Mouse (Mus musculus) neural tube, embryonic 15.5 days (tissue): Measurements from ENCODE around the gene Clic5. TPM values are rescaled to one million over a fixed set of nuclear protein-coding genes. Genes with fewer than 3 reads are reported as not detected.

Experiments
- ATAC-seq: fragments of 200-750 bp; cut with Nextera tagmentation; 2 replicates; pipeline ENCODE4 v1.8.0; 2017; ENCODE audit warnings: mild to moderate bottlenecking, moderate TSS enrichment, moderate library complexity; ENCODE audit not compliant: low FRiP score
- H3K27ac ChIP-seq: fragments of 300-500 bp; sonication (generic); replicated peaks from 2 replicates; pipeline ENCODE4 v1.5.1; 2015; ENCODE audit warnings: mild to moderate bottlenecking, inconsistent platforms
- H3K27me3 ChIP-seq: fragments of 300-500 bp; sonication (generic); replicated peaks from 2 replicates; pipeline ENCODE4 v1.6.1; 2015; ENCODE audit warnings: inconsistent platforms
- H3K36me3 ChIP-seq: fragments of 300-500 bp; sonication (generic); 2 replicates; pipeline ENCODE4 v1.6.1; 2015; ENCODE audit warnings: inconsistent platforms
- H3K4me1 ChIP-seq: fragments of 300-500 bp; sonication (generic); 2 replicates; pipeline ENCODE4 v1.6.1; 2015; ENCODE audit warnings: inconsistent platforms
- H3K4me2 ChIP-seq: fragments of 300-500 bp; sonication (generic); 2 replicates; pipeline ENCODE4 v1.6.1; 2015; ENCODE audit warnings: inconsistent platforms, mild to moderate bottlenecking, moderate library complexity
- H3K4me3 ChIP-seq: fragments of 300-500 bp; sonication (generic); replicated peaks from 2 replicates; pipeline ENCODE4 v1.5.1; 2015; ENCODE audit warnings: mild to moderate bottlenecking, inconsistent platforms
- H3K9ac ChIP-seq: fragments of 300-500 bp; sonication (generic); replicated peaks from 2 replicates; pipeline ENCODE4 v1.6.1; 2015; ENCODE audit warnings: mild to moderate bottlenecking, inconsistent platforms
- H3K9me3 ChIP-seq: fragments of 300-500 bp; sonication (generic); replicated peaks from 2 replicates; pipeline ENCODE4 v1.6.1; 2016; ENCODE audit warnings: inconsistent platforms
- WGBS: fragments of 180-500 bp; shearing (Covaris S2); methylation state at CpG from one replicate; pipeline ENCODE4 v1.1.7; 2015; ENCODE audit warnings: mixed read lengths; 5-methylcytosine and 5-hydroxymethylcytosine counted together
- polyA plus RNA-seq: library from polyadenylated mRNA; unstranded; fragments of >200 nt; fragmentation: Nextera tagmentation; extraction: Ambion mirVana; gene quantifications from 2 replicates; pipeline ENCODE4 v1.2.1, GENCODE M21; 2015

Gene Clic5
- polyA plus RNA-seq, 1 experiment from 2014 or later = 0.35 TPM

GRCm38 (mm10) chr17:44192981-44193380, 4.6 kb downstream of the Clic5 start:
- Histone ChIP-seq H3K27me3 (peaks cover 25% of the 10 kb centered on the region), H3K4me3 (no peak overlapping the region), H3K4me2 (no peak overlapping the region), H3K9ac (no peak overlapping the region), H3K27ac (no peak overlapping the region), H3K4me1 (peaks cover 17% of the 10 kb centered on the region), H3K36me3 (no peaks in the 10 kb centered on the region), H3K9me3 (no peaks in the 10 kb centered on the region)
- WGBS = 90% methylated on average over 3 of the region's 3 CpGs
- ATAC-seq = no peak

GRCm38 (mm10) chr17:44199158-44199557, 10.8 kb downstream of the Clic5 start:
- no peaks in the 10 kb centered on the region for H3K36me3 ChIP-seq
- H3K27me3 ChIP-seq = no peaks in the 10 kb centered on the region
- no peak overlapping the region for H3K9ac ChIP-seq
- no peak for ATAC-seq
- no peak overlapping the region for H3K27ac ChIP-seq
- no peaks in the 10 kb centered on the region for H3K9me3 ChIP-seq
- no peaks in the 10 kb centered on the region for H3K4me1 ChIP-seq
- H3K4me2 ChIP-seq = no peak overlapping the region
- 77% methylated on average over 4 of the region's 4 CpGs for WGBS
- no peak overlapping the region for H3K4me3 ChIP-seq

- Histone ChIP-seq H3K4me2 (no peak overlapping the region), H3K27ac (no peak overlapping the region), H3K9me3 (no peaks in the 10 kb centered on the region), H3K9ac (no peak overlapping the region), H3K27me3 (no peaks in the 10 kb centered on the region), H3K36me3 (no peaks in the 10 kb centered on the region), H3K4me1 (no peaks in the 10 kb centered on the region), H3K4me3 (no peak overlapping the region)
- WGBS = 91% methylated on average over 5 of the region's 5 CpGs
- no peak for ATAC-seq
Observed at GRCm38 (mm10) chr17:44202952-44203351, 14.6 kb downstream of the Clic5 start.

- ATAC-seq = no peak
- H3K4me1 ChIP-seq = no peaks in the 10 kb centered on the region
- no peaks in the 10 kb centered on the region for H3K27me3 ChIP-seq
- H3K27ac ChIP-seq = no peak overlapping the region
- 77% methylated on average over 1 of the region's 1 CpGs for WGBS
- H3K4me3 ChIP-seq = no peak overlapping the region
- no peaks in the 10 kb centered on the region for H3K36me3 ChIP-seq
- H3K9ac ChIP-seq = no peak overlapping the region
- H3K4me2 ChIP-seq = no peak overlapping the region
- no peaks in the 10 kb centered on the region for H3K9me3 ChIP-seq
Observed at GRCm38 (mm10) chr17:44204787-44205186, 16.4 kb downstream of the Clic5 start.

- no peaks in the 10 kb centered on the region for H3K27me3 ChIP-seq
- no peak overlapping the region for H3K4me2 ChIP-seq
- H3K4me3 ChIP-seq = no peak overlapping the region
- 84% methylated on average over 3 of the region's 3 CpGs for WGBS
- H3K9ac ChIP-seq = no peak overlapping the region
- no peaks in the 10 kb centered on the region for H3K4me1 ChIP-seq
- ATAC-seq = no peak
- H3K9me3 ChIP-seq = no peaks in the 10 kb centered on the region
- H3K36me3 ChIP-seq = no peaks in the 10 kb centered on the region
- H3K27ac ChIP-seq = no peak overlapping the region
Observed at GRCm38 (mm10) chr17:44205562-44205961, 17.2 kb downstream of the Clic5 start.

GRCm38 (mm10) chr17:44208900-44209299, 20.5 kb downstream of the Clic5 start:
- Histone ChIP-seq H3K4me2 (no peak overlapping the region), H3K36me3 (no peaks in the 10 kb centered on the region), H3K27me3 (no peaks in the 10 kb centered on the region), H3K9ac (no peak overlapping the region), H3K27ac (no peak overlapping the region), H3K9me3 (no peaks in the 10 kb centered on the region), H3K4me3 (no peak overlapping the region), H3K4me1 (no peaks in the 10 kb centered on the region)
- WGBS = 81% methylated on average over 4 of the region's 4 CpGs
- ATAC-seq = no peak

GRCm38 (mm10) chr17:44212960-44213619, 24.7 kb downstream of the Clic5 start:
- no peaks in the 10 kb centered on the region for H3K27me3 ChIP-seq
- no peaks in the 10 kb centered on the region for H3K9me3 ChIP-seq
- no peak overlapping the region for H3K4me2 ChIP-seq
- no peak overlapping the region for H3K9ac ChIP-seq
- WGBS = 92% methylated on average over 5 of the region's 5 CpGs
- H3K4me3 ChIP-seq = no peak overlapping the region
- H3K36me3 ChIP-seq = no peaks in the 10 kb centered on the region
- no peak for ATAC-seq
- H3K4me1 ChIP-seq = no peaks in the 10 kb centered on the region
- no peak overlapping the region for H3K27ac ChIP-seq

- 89% methylated on average over 9 of the region's 9 CpGs for WGBS
- no peaks in the 10 kb centered on the region for H3K27me3 ChIP-seq
- H3K4me3 ChIP-seq = no peak overlapping the region
- ATAC-seq = no peak
- H3K9me3 ChIP-seq = no peaks in the 10 kb centered on the region
- no peaks in the 10 kb centered on the region for H3K4me1 ChIP-seq
- no peak overlapping the region for H3K4me2 ChIP-seq
- H3K36me3 ChIP-seq = no peaks in the 10 kb centered on the region
- no peak overlapping the region for H3K9ac ChIP-seq
- H3K27ac ChIP-seq = no peak overlapping the region
Observed at GRCm38 (mm10) chr17:44215196-44215799, 26.9 kb downstream of the Clic5 start.

- WGBS = 87% methylated on average over 2 of the region's 2 CpGs
- Histone ChIP-seq H3K4me1 (no peaks in the 10 kb centered on the region), H3K27me3 (no peaks in the 10 kb centered on the region), H3K36me3 (no peaks in the 10 kb centered on the region), H3K9me3 (no peaks in the 10 kb centered on the region), H3K9ac (no peak overlapping the region), H3K27ac (no peak overlapping the region), H3K4me3 (no peak overlapping the region), H3K4me2 (no peak overlapping the region)
- ATAC-seq = no peak
Observed at GRCm38 (mm10) chr17:44217185-44217584, 28.8 kb downstream of the Clic5 start.

- 75% methylated on average over 2 of the region's 2 CpGs for WGBS
- H3K4me1 ChIP-seq = no peaks in the 10 kb centered on the region
- no peak overlapping the region for H3K9ac ChIP-seq
- no peak overlapping the region for H3K27ac ChIP-seq
- H3K4me3 ChIP-seq = no peak overlapping the region
- ATAC-seq = no peak
- no peaks in the 10 kb centered on the region for H3K36me3 ChIP-seq
- no peaks in the 10 kb centered on the region for H3K27me3 ChIP-seq
- no peak overlapping the region for H3K4me2 ChIP-seq
- no peaks in the 10 kb centered on the region for H3K9me3 ChIP-seq
Observed at GRCm38 (mm10) chr17:44219943-44220342, 31.6 kb downstream of the Clic5 start.

GRCm38 (mm10) chr17:44228428-44228827, 40.0 kb downstream of the Clic5 start:
- Histone ChIP-seq H3K27me3 (no peaks in the 10 kb centered on the region), H3K36me3 (no peaks in the 10 kb centered on the region), H3K4me1 (no peaks in the 10 kb centered on the region), H3K4me2 (no peak overlapping the region), H3K4me3 (no peak overlapping the region), H3K9ac (no peak overlapping the region), H3K9me3 (no peaks in the 10 kb centered on the region), H3K27ac (no peak overlapping the region)
- ATAC-seq = no peak
- 89% methylated on average over 5 of the region's 5 CpGs for WGBS

GRCm38 (mm10) chr17:44230083-44230482, 41.7 kb downstream of the Clic5 start:
- Histone ChIP-seq H3K36me3 (no peaks in the 10 kb centered on the region), H3K4me2 (no peak overlapping the region), H3K27ac (no peak overlapping the region), H3K9ac (no peak overlapping the region), H3K9me3 (no peaks in the 10 kb centered on the region), H3K4me3 (no peak overlapping the region), H3K4me1 (no peaks in the 10 kb centered on the region), H3K27me3 (no peaks in the 10 kb centered on the region)
- 83% methylated on average over 10 of the region's 10 CpGs for WGBS
- no peak for ATAC-seq
